Mouse (Mus musculus) spleen, adult 2 months (tissue): ENCODE results near the gene Tiam1.

ENCODE experiments used
- CTCF ChIP-seq: fragments of 200-500 bp; IDR thresholded peaks from 2 replicates; pipeline ENCODE4 v1.5.1; 2011; ENCODE audit warnings: mild to moderate bottlenecking, inconsistent platforms; ENCODE audit not compliant: insufficient read depth, insufficient read length, insufficient replicate concordance; ENCODE audit errors: extremely low read depth
- POLR2A ChIP-seq: fragments of 200-500 bp; IDR thresholded peaks from 2 replicates; pipeline ENCODE4 v1.6.1; 2011; ENCODE audit warnings: low read depth, low read length, inconsistent platforms

DNA sequence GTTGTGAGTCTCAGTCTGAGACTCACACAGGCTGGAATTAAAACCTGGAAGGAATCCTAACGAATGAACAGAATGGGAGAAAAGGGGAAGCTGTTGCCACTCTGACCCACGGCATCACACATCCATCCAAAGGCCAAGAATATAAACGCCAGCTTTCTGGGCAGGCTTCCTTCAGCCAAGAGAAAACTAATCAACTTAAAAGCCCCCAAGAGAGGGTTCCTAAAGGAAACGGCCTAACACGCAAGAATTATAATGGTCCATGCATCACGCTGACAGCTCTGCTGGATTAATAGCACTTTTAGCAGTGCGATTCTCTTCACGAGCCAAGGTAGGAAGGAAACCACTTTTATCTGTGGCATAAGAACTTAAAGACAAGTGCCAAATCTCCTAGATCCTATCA, 242.9 kb downstream of the Tiam1 start:
- TF ChIP-seq POLR2A: no peak
- TF ChIP-seq CTCF: no peak
